Mouse (Mus musculus) E14TG2a.4 (cell line): ENCODE results near the gene Col6a4.

Experiments
- CTCF ChIP-seq: conservative IDR thresholded peaks from 2 replicates; pipeline ENCODE4 v1.5.1; 2014; ENCODE audit warnings: low read length
- POU5F1 ChIP-seq: IDR thresholded peaks from 2 replicates; pipeline ENCODE4 v1.6.1; 2014; ENCODE audit warnings: low read length, borderline replicate concordance

GRCm38 (mm10) chr9:105992425-105992824, 104.2 kb downstream of the Col6a4 start:
- TF ChIP-seq CTCF (no peak), POU5F1 (no peak)
